In the genomic region with DNA sequence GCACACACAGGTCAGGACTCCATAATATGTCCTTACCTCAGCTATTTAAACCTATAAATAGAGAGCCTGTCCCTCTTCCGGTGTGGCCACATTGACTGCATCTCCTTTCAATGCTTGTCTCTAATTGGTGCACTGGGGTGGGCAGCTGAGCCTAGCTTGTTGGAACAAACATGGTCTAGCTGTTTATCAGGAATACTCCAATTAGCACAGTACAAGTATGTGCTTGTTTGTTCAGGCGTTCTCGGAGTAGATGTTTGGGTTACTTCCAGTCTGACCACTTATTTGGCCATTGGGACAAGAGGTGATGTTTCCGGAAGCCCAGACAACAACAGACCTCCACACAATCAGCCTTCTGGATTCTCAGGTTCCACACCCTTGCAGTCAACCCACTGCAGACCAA, we compare ENCODE assay signal across 20 mouse cellular contexts.
"Had no signal": no experiment of that assay in that cellular context is flagged by ENCODE, and none has a peak within 500 bp of the region (broad histone marks: within the 10 kb centered on the region; RNA-seq: fewer than 3 reads in every experiment).

No protein-coding gene starts in this region.

- H3K9ac ChIP-seq: limb, embryonic 12.5 days; limb, embryonic 15.5 days; liver, embryonic 14.5 days; liver, postnatal 0 days; lung, embryonic 14.5 days; midbrain, embryonic 15.5 days; neural tube, embryonic 12.5 days; neural tube, embryonic 15.5 days had no signal

- H3K27ac ChIP-seq: limb, embryonic 12.5 days; limb, embryonic 15.5 days; liver, embryonic 14.5 days; macrophage; midbrain, embryonic 10.5 days; midbrain, embryonic 15.5 days; neural tube, embryonic 12.5 days had no signal

- H3K4me1 ChIP-seq: limb, embryonic 12.5 days; limb, embryonic 15.5 days; midbrain, embryonic 15.5 days had no signal

- DNase-seq: kidney, adult 18-20 months; kidney, adult 9 months; kidney, postnatal 14 days; kidney, postnatal 4 days; left cerebral cortex, postnatal 4 days; liver, postnatal 0 days; lung, embryonic 14.5 days; thymus, adult 18-20 months; thymus, postnatal 36 days had no signal

- H3K9me3 ChIP-seq: limb, embryonic 15.5 days; midbrain, embryonic 10.5 days; midbrain, embryonic 15.5 days; neural tube, embryonic 12.5 days; neural tube, embryonic 15.5 days had no signal

- H3K36me3 ChIP-seq: limb, embryonic 12.5 days; limb, embryonic 15.5 days; midbrain, embryonic 10.5 days; midbrain, embryonic 15.5 days; neural tube, embryonic 12.5 days; neural tube, embryonic 15.5 days had no signal

- H3K27me3 ChIP-seq: limb, embryonic 12.5 days; limb, embryonic 15.5 days; midbrain, embryonic 15.5 days; neural tube, embryonic 12.5 days; neural tube, embryonic 15.5 days had no signal

- ATAC-seq: liver, postnatal 0 days; lung, postnatal 0 days; midbrain, embryonic 15.5 days had no signal

- H3K4me2 ChIP-seq: limb, embryonic 12.5 days; limb, embryonic 15.5 days; liver, embryonic 11.5 days; lung, embryonic 14.5 days; midbrain, embryonic 15.5 days; neural tube, embryonic 12.5 days; neural tube, embryonic 15.5 days had no signal

- H3K4me3 ChIP-seq: limb, embryonic 12.5 days; limb, embryonic 15.5 days; megakaryocyte, embryonic 14.5 days; midbrain, embryonic 10.5 days; midbrain, embryonic 15.5 days; neural tube, embryonic 12.5 days; neural tube, embryonic 15.5 days had no signal
